Mouse (Mus musculus) heart, postnatal 4 days (tissue): Measurements from ENCODE around the gene Skint2. TPM values are rescaled to one million over a fixed set of nuclear protein-coding genes. Genes with fewer than 3 reads are reported as not detected.

Experiments used
- DNase-seq: peaks from one replicate; pipeline ENCODE4 v3.0.0; 2021
- total RNA-seq, 2 experiments: library from RNA; stranded (reverse); gene quantifications; 2 replicates each; pipeline ENCODE4 v1.2.3; 2021

The Skint2 gene
- total RNA-seq: not detected

DNA sequence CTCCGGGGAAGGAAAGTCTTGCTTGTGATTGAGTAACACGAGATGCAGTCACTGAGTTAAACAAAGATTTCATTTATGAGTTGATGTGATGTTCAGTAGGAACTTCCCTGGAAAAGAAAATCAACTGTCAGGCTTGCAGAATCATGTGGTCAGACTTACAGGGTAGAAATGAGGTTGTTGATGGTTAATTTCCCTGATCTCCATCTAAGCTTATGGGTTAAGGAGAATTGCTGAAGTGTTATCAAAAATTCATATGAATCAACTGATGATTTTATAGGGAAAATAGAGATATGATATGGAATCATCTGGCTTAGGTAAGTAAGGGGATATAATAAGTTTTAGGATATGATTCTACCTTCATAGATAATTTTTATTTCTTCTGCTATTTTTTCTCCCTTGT is at the start of gene Skint2:
TSS of gene Skint2 (plus strand) at position 301 of the 400 bp plus-strand sequence.
- DNase-seq: no peak

Other genes with a start within 250 kb of the Skint2 start
- not detected for gene Skint9, start 123.2 kb upstream of the Skint2 start, total RNA-seq
- not detected for gene Skint10, start 217.7 kb downstream of the Skint2 start, total RNA-seq